Mouse (Mus musculus): ENCODE measurements around the gene Sipa1l2. TPM values are rescaled to one million over a fixed set of nuclear protein-coding genes. Genes with fewer than 3 reads are reported as not detected.

The Sipa1l2 gene
- polyA plus RNA-seq, 1 experiment from 2014 or later = 20.4 TPM

GRCm38 (mm10) chr8:125560825-125561490, 8.7 kb downstream of the Sipa1l2 start:
- POLR2A ChIA-PET = interaction anchor here (0.6 kb wide), 3 partner anchors 79 to 339 kb away, joined by 3 read pairs; no protein-coding TSS in a partner anchor
- H3K27me3 ChIP-seq = no peaks in the 10 kb centered on the region
- in situ Hi-C loops (cut with MboI; ENCODE audit: low pct_unique_long_range_greater_than_20kb) = loop anchor here (10.0 kb wide), 1 partner anchor 316 kb away; no protein-coding TSS in a partner anchor
- TF ChIP-seq CTCF (IDR thresholded peaks at IDR 0.05) = no peak
- CTCF ChIA-PET = interaction anchor here (1.1 kb wide), 1 partner anchor 12 kb away, joined by 3 read pairs; no protein-coding TSS in a partner anchor
- DNase-seq (ENCODE audit: low read depth, low spot score) = peak; percentile 54
- peak; percentile 63 for ATAC-seq

- in situ Hi-C loops (cut with MboI; ENCODE audit: low pct_unique_long_range_greater_than_20kb) = no loop called here
- H3K27me3 ChIP-seq = no peaks in the 10 kb centered on the region
- no peak for TF ChIP-seq CTCF (IDR thresholded peaks at IDR 0.05)
- ATAC-seq = no peak
- DNase-seq (ENCODE audit: low read depth, low spot score) = no peak
- CTCF ChIA-PET = interaction anchor here (0.9 to 1.4 kb wide), 5 partner anchors 9 to 71 kb away, joined by 3 to 4 read pairs (median 4); no protein-coding TSS in a partner anchor
- POLR2A ChIA-PET = interaction anchor here (1.3 kb wide), 1 partner anchor 97 kb away, joined by 5 read pairs; no protein-coding TSS in a partner anchor
Measured at GRCm38 (mm10) chr8:125559066-125559653, 10.4 kb downstream of the Sipa1l2 start.

- ATAC-seq = no peak
- DNase-seq (ENCODE audit: low read depth, low spot score) = no peak
- in situ Hi-C loops (cut with MboI; ENCODE audit: low pct_unique_long_range_greater_than_20kb) = no loop called here
- no peaks in the 10 kb centered on the region for H3K27me3 ChIP-seq
- ChIA-PET CTCF (interaction anchor here (0.9 to 1.4 kb wide), 4 partner anchors 9 to 70 kb away, joined by 4 read pairs; no protein-coding TSS in a partner anchor), POLR2A (interaction anchor here (0.8 to 1.4 kb wide), 4 partner anchors 10 to 211 kb away, joined by 3 to 5 read pairs (median 3); no protein-coding TSS in a partner anchor)
- no peak for TF ChIP-seq CTCF (IDR thresholded peaks at IDR 0.05)
Measured at GRCm38 (mm10) chr8:125558109-125559065, 11.2 kb downstream of the Sipa1l2 start.

GRCm38 (mm10) chr8:125557391-125558108, 12.1 kb downstream of the Sipa1l2 start:
- no peaks in the 10 kb centered on the region for H3K27me3 ChIP-seq
- ChIA-PET CTCF (interaction anchor here (1.4 kb wide), 1 partner anchor 373 kb away, joined by 3 read pairs; no protein-coding TSS in a partner anchor), POLR2A (interaction anchor here (0.6 to 1.4 kb wide), 5 partner anchors 11 to 96 kb away, joined by 3 to 5 read pairs (median 4); no protein-coding TSS in a partner anchor)
- in situ Hi-C loops (cut with MboI; ENCODE audit: low pct_unique_long_range_greater_than_20kb) = no loop called here
- ATAC-seq = no peak
- DNase-seq (ENCODE audit: low read depth, low spot score) = no peak
- TF ChIP-seq CTCF (IDR thresholded peaks at IDR 0.05) = no peak

- CTCF ChIA-PET = interaction anchor here (1.4 kb wide), 1 partner anchor 373 kb away, joined by 3 read pairs; no protein-coding TSS in a partner anchor
- ATAC-seq (no peak), DNase-seq (ENCODE audit: low read depth, low spot score) (no peak)
- H3K27me3 ChIP-seq = no peaks in the 10 kb centered on the region
- TF ChIP-seq CTCF (IDR thresholded peaks at IDR 0.05) = no peak
- in situ Hi-C loops (cut with MboI; ENCODE audit: low pct_unique_long_range_greater_than_20kb) = no loop called here
- POLR2A ChIA-PET = interaction anchor here (0.6 to 1.4 kb wide), 3 partner anchors 12 to 18 kb away, joined by 3 to 4 read pairs (median 4); no protein-coding TSS in a partner anchor
Measured at GRCm38 (mm10) chr8:125556706-125557105, 12.9 kb downstream of the Sipa1l2 start.

- in situ Hi-C loops (cut with MboI; ENCODE audit: low pct_unique_long_range_greater_than_20kb) = no loop called here
- CTCF ChIA-PET = no interaction called here
- no peak for ATAC-seq
- no peak for DNase-seq (ENCODE audit: low read depth, low spot score)
- TF ChIP-seq CTCF (IDR thresholded peaks at IDR 0.05) = no peak
- POLR2A ChIA-PET = no interaction called here
- H3K27me3 ChIP-seq = no peaks in the 10 kb centered on the region
Measured at GRCm38 (mm10) chr8:125550567-125550966, 19.0 kb downstream of the Sipa1l2 start.

GRCm38 (mm10) chr8:125547296-125547695, 22.3 kb downstream of the Sipa1l2 start:
- ChIA-PET POLR2A (no interaction called here), CTCF (no interaction called here)
- no peaks in the 10 kb centered on the region for H3K27me3 ChIP-seq
- DNase-seq (ENCODE audit: low read depth, low spot score) (no peak), ATAC-seq (no peak)
- in situ Hi-C loops (cut with MboI; ENCODE audit: low pct_unique_long_range_greater_than_20kb) = no loop called here
- TF ChIP-seq CTCF (IDR thresholded peaks at IDR 0.05) = no peak

- ChIA-PET CTCF (no interaction called here), POLR2A (no interaction called here)
- TF ChIP-seq CTCF (IDR thresholded peaks at IDR 0.05) = no peak
- in situ Hi-C loops (cut with MboI; ENCODE audit: low pct_unique_long_range_greater_than_20kb) = no loop called here
- ATAC-seq = no peak
- no peaks in the 10 kb centered on the region for H3K27me3 ChIP-seq
- DNase-seq (ENCODE audit: low read depth, low spot score) = no peak
Measured at GRCm38 (mm10) chr8:125545866-125546265, 23.7 kb downstream of the Sipa1l2 start.

GRCm38 (mm10) chr8:125542893-125543613, 26.6 kb downstream of the Sipa1l2 start:
- H3K27me3 ChIP-seq = no peaks in the 10 kb centered on the region
- no peak for DNase-seq (ENCODE audit: low read depth, low spot score)
- ChIA-PET CTCF (interaction anchor here (0.9 kb wide), 1 partner anchor 11 kb away, joined by 3 read pairs; no protein-coding TSS in a partner anchor), POLR2A (no interaction called here)
- in situ Hi-C loops (cut with MboI; ENCODE audit: low pct_unique_long_range_greater_than_20kb) = no loop called here
- no peak for ATAC-seq
- TF ChIP-seq CTCF (IDR thresholded peaks at IDR 0.05) = no peak

Data from Patski (cell line).